6 mouse cellular contexts compared by ENCODE assay signal in genomic region chr9:107174831-107175230, GRCm38 (mm10). TPM values are rescaled to one million over a fixed set of nuclear protein-coding genes. Genes with fewer than 3 reads are reported as not detected.
DNase-seq lines count a peak whose midpoint lies in the region; TF ChIP-seq lines count a peak whose summit lies in the region.
"Not testable (repeated sequence)": the region's sequence is repeated elsewhere in the genome, so short reads cannot be mapped to it uniquely, and the experiment has no call there.

No protein-coding gene starts in this region.

- H3K4me3 ChIP-seq in layer of hippocampus, adult 2 months: not testable (repeated sequence)

- H3K27ac ChIP-seq in layer of hippocampus, adult 2 months: 0 out of 2 replicates have a peak overlapping the region, but pooled peaks have one; percentile 19

- TF ChIP-seq CTCF in layer of hippocampus, adult 2 months (conservative IDR thresholded peaks at IDR 0.05): not testable (repeated sequence)

- DNase-seq in NIH3T3 (ENCODE audit: low read depth) (peak; percentile 4), adipocyte (ENCODE audit: low spot score) (peak; percentile 66)
- DNase-seq in fibroblast of lung, adult 2 months (ENCODE audit: low read depth): peak; percentile 1
- DNase-seq in layer of hippocampus, adult 2 months (ENCODE audit: low spot score in 2 of 2): peak; percentile 28 to 40
- DNase-seq in layer of hippocampus, adult 9-10 months (ENCODE audit: low spot score): peak; percentile 8
- peak; percentile 18 for DNase-seq in layer of hippocampus, adult 9-11 months

RNA-seq across cellular contexts. Expression of gene Dock3, which starts 56.9 kb away (rescaled TPM):
- total RNA-seq in layer of hippocampus, adult 2 months (2021): 100 to 1,000 TPM; 111 to 112 TPM

Comparison
In these comparisons a context has a peak if more than half of its experiments do, and no peak if none do; other contexts are left out.
1. DNase-seq: peak in every context shown above with its lines; median percentile 66 in adipocyte; 34 in layer of hippocampus, adult 2 months; 18 in layer of hippocampus, adult 9-11 months; 8 in layer of hippocampus, adult 9-10 months; 4 in NIH3T3; 1 in fibroblast of lung, adult 2 months.